Mouse (Mus musculus) liver, embryonic 11.5 days (tissue): ENCODE results near the gene Stau1. TPM values are rescaled to one million over a fixed set of nuclear protein-coding genes. Genes with fewer than 3 reads are reported as not detected.
"Not testable (repeated sequence)": the region's sequence is repeated elsewhere in the genome, so short reads cannot be mapped to it uniquely, and the experiment has no call there.

ENCODE experiments used
- ATAC-seq: fragments of 200-750 bp; cut with Nextera tagmentation; replicated peaks from 2 replicates; pipeline ENCODE4 v1.8.0; 2017; ENCODE audit warnings: moderate number of reproducible peaks, mild to moderate bottlenecking, moderate TSS enrichment, moderate library complexity; ENCODE audit not compliant: low FRiP score
- DNase-seq: peaks from one replicate; pipeline ENCODE4 v3.0.0-alpha.2; 2017; ENCODE audit warnings: low spot score
- H3K27ac ChIP-seq: fragments of 300-500 bp; sonication (generic); 2 replicates; pipeline ENCODE4 v1.5.1; 2014; ENCODE audit warnings: mild to moderate bottlenecking, low read depth, low read length, control low read depth
- H3K27me3 ChIP-seq: fragments of 300-500 bp; sonication (generic); replicated peaks from 2 replicates; pipeline ENCODE4 v1.6.1; 2014; ENCODE audit warnings: low read length, mixed read lengths; ENCODE audit not compliant: control insufficient read depth, insufficient read depth
- H3K36me3 ChIP-seq: fragments of 300-500 bp; sonication (generic); 2 replicates; pipeline ENCODE4 v1.6.1; 2014; ENCODE audit warnings: mild to moderate bottlenecking, low read length, moderate library complexity, mixed read lengths; ENCODE audit not compliant: control insufficient read depth, insufficient read depth
- H3K4me1 ChIP-seq: fragments of 300-500 bp; sonication (generic); replicated peaks from 2 replicates; pipeline ENCODE4 v1.6.1; 2014; ENCODE audit warnings: low read length, mixed read lengths; ENCODE audit not compliant: control insufficient read depth, insufficient read depth
- H3K4me2 ChIP-seq: fragments of 300-500 bp; sonication (generic); 2 replicates; pipeline ENCODE4 v1.6.1; 2014; ENCODE audit warnings: mild to moderate bottlenecking, control low read depth, moderate library complexity
- H3K4me3 ChIP-seq: fragments of 300-500 bp; sonication (generic); 2 replicates; pipeline ENCODE4 v1.5.1; 2014; ENCODE audit warnings: low read depth, low read length, control low read depth
- H3K9ac ChIP-seq: fragments of 300-500 bp; sonication (generic); 2 replicates; pipeline ENCODE4 v1.6.1; 2014; ENCODE audit warnings: low read depth, low read length, control low read depth
- H3K9me3 ChIP-seq: fragments of 300-500 bp; sonication (generic); 2 replicates; pipeline ENCODE4 v1.6.1; 2016; ENCODE audit warnings: low read length, inconsistent platforms, mixed read lengths; ENCODE audit not compliant: control insufficient read depth
- WGBS: fragments of 180-500 bp; shearing (Covaris S2); extraction: QIAGEN DNeasy Blood & Tissue Kit; methylation state at CpG from one replicate; pipeline ENCODE4 v1.1.7; 2014; 5-methylcytosine and 5-hydroxymethylcytosine counted together
- polyA plus RNA-seq: library from polyadenylated mRNA; unstranded; fragments of >200 nt; fragmentation: Nextera tagmentation; extraction: Ambion mirVana; gene quantifications from 2 replicates; pipeline ENCODE4 v1.2.1, GENCODE M21; 2014

Stau1 gene
- polyA plus RNA-seq, 1 experiment from 2014 or later = 59.5 TPM

DNA sequence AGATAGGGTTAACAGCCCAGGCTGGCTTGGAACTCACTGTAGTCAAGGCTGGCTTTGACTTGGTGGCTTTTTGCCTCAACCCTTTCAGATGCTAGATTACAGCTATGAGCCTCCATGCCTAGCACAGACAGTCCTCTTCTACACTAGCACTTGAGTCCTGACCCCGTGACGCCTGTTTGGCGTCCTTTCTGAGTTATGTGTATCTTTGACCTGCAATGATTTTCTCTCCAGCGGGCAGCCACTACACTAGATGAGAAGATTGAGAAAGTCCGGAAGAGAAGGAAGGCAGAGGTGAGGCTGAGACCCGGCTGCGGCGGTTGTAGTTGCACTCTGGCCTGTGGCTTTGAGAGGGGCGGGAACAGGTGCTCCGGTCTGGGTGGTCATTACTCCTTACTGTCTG lies 23.3 kb upstream of the Stau1 start:
- Histone ChIP-seq H3K4me1 (peaks cover 7% of the 10 kb centered on the region), H3K27me3 (no peaks in the 10 kb centered on the region), H3K36me3 (peaks cover 41% of the 10 kb centered on the region), H3K4me3 (no peak overlapping the region), H3K4me2 (no peak overlapping the region), H3K9me3 (no peaks in the 10 kb centered on the region), H3K9ac (no peak overlapping the region), H3K27ac (no peak overlapping the region)
- 94% methylated on average over 10 of the region's 10 CpGs for WGBS
- DNase-seq (no peak), ATAC-seq (no peak)

DNA sequence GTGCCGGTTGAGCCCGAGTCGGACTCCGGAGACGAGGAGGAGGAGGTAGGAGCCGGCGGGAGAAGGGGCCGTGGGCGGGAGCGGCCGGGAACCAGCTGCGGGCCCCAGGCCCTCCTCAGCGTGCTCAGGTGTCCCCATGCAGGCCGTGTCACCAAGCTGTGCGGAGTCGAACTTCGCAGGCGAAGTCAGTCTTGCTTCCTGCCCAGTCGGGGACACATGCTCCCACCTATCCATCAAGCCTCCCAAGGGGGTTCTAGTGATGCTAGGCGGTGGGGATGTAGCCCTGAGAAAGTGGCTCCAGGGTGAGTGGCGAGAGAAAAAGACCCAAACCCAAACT lies 19.3 kb upstream of the Stau1 start:
- Histone ChIP-seq H3K4me2 (peak overlapping the region; percentile 97), H3K9ac (peak overlapping the region; percentile 92), H3K27ac (peak overlapping the region; percentile 67), H3K9me3 (no peaks in the 10 kb centered on the region), H3K4me1 (peaks cover 7% of the 10 kb centered on the region), H3K4me3 (peak overlapping the region; percentile 98), H3K27me3 (no peaks in the 10 kb centered on the region), H3K36me3 (peaks cover 18% of the 10 kb centered on the region)
- peak; percentile 68 for ATAC-seq
- WGBS = under 1% methylated on average over 21 of the region's 21 CpGs
- no peak for DNase-seq

DNA sequence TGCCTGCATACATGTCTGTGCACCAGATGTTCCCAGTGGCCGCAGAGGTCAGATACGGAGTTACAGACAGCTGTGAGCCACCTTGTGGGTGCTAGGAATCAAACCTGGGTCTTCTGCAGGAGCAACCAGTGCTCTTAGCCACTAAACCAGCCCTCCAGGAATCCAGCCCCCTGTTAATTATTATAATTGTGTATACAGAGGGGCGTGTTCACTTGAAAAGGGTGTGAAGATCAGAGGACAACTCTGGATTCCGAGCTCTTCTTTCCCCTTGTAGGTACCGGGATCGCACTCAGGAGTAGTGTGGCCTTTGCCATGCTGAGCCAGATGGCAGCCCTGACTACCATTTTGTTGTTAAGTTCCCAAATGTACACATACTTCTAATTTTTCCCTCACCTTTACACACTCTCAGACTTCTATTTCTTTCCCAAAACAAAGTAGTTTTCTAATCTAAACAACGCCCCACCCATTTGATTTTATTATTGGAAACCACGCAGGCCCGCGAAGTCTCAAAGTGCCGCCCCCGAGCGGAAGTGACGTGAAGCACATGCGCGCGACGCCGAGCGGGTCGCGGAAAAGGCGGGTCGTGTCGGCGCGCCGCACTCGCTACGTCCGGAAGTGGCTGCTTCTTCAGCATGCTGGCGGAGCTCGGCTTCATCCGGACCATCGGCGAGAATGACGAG lies 18.7 kb upstream of the Stau1 start, which contains the start of gene Ddx27:
Gene Ddx27, plus strand, starts transcription at position 492 of the 680 bp plus-strand sequence.
- 3% methylated on average over 37 of the region's 37 CpGs for WGBS
- ATAC-seq (peak; percentile 87), DNase-seq (peak; percentile 94)
- Histone ChIP-seq H3K4me3 (peak within 1 kb of the TSS; percentile 98), H3K27ac (peak within 1 kb of the TSS; percentile 67), H3K9ac (peak within 1 kb of the TSS; percentile 92), H3K27me3 (no peaks in the 10 kb centered on the region), H3K4me1 (peaks cover 7% of the 10 kb centered on the region), H3K4me2 (peak within 1 kb of the TSS; percentile 97), H3K9me3 (no peaks in the 10 kb centered on the region), H3K36me3 (peaks cover 13% of the 10 kb centered on the region)

DNA sequence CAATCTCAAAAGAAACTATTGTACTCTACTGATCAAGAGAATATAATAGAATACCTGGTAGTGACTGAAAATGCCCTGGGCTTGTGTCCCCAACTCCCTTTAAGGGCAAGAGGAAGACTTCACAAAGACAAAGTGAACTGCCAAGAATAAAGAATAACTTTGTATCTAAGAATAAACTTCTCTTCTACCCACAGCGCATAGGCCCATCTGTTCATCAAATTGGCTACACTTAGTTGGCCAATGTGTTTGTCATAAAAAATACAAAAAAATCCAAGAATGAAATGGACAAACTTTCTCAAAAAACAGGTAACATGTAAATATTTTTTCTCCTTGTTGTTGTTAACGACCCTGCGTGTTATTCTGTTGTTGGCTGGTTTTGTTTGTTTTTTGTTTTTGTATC lies 14.4 kb upstream of the Stau1 start:
- ATAC-seq (no peak), DNase-seq (no peak)
- 86% methylated on average over 3 of the region's 3 CpGs for WGBS
- H3K9ac ChIP-seq = no peak overlapping the region
- 0 out of 2 replicates have a peak, but pooled peaks cover 2% of the 10 kb centered on the region for H3K4me1 ChIP-seq
- no peak overlapping the region for H3K4me3 ChIP-seq
- no peaks in the 10 kb centered on the region for H3K9me3 ChIP-seq
- H3K36me3 ChIP-seq = no peaks in the 10 kb centered on the region
- H3K27me3 ChIP-seq = no peaks in the 10 kb centered on the region
- no peak overlapping the region for H3K27ac ChIP-seq
- H3K4me2 ChIP-seq = no peak overlapping the region

DNA sequence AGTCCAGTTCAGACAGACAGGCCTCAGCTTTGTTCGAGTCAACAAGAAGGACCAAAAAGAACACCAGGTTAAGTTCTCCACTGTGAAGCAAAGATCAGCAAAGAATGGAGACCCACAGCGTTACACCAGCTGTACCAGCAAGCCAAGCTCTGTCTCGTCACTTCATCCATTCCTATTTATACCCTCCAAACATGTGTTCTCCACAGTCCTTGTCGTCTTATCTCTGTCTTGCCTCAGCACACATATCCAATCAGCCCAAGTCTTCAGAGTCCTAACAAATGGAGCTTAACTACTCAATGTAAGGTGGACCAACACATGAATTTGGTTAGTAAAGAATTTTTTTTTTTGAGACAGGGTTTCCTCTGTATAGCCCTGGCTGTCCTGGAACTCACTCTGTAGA lies 13.4 kb upstream of the Stau1 start:
- 53% methylated on average over 4 of the region's 4 CpGs for WGBS
- Histone ChIP-seq H3K36me3 (no peaks in the 10 kb centered on the region), H3K27ac (no peak overlapping the region), H3K9me3 (no peaks in the 10 kb centered on the region), H3K9ac (no peak overlapping the region), H3K4me2 (no peak overlapping the region), H3K4me1 (0 out of 2 replicates have a peak, but pooled peaks cover 2% of the 10 kb centered on the region), H3K4me3 (no peak overlapping the region), H3K27me3 (no peaks in the 10 kb centered on the region)
- peak; percentile 62; the same call in 1 of the 2 replicates for ATAC-seq
- no peak for DNase-seq

DNA sequence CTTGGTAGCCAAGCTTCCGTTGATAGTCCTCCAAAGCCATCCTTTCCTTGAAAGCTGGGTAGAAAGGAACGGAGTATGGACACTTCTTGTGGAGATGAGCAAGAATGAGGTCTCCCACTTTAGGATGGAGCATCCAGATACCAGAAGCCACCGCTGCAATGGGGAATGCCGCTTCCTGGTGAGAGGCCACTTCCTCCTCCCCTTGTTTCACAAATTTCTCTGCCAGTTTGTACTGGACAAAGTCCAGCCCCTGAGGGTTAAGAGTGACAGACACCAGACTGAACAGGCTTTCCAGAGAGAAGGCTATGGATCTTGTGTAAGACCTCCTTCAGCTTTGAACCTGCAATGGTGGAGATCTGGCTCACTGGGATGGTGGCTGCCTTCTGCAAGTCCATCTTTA lies 11.5 kb upstream of the Stau1 start:
- not testable (repeated sequence) for H3K9ac ChIP-seq, H3K4me2 ChIP-seq, H3K36me3 ChIP-seq, H3K27ac ChIP-seq, H3K27me3 ChIP-seq, H3K4me1 ChIP-seq, H3K9me3 ChIP-seq, ATAC-seq, H3K4me3 ChIP-seq, DNase-seq
- WGBS = 51% methylated on average over 4 of the region's 4 CpGs

DNA sequence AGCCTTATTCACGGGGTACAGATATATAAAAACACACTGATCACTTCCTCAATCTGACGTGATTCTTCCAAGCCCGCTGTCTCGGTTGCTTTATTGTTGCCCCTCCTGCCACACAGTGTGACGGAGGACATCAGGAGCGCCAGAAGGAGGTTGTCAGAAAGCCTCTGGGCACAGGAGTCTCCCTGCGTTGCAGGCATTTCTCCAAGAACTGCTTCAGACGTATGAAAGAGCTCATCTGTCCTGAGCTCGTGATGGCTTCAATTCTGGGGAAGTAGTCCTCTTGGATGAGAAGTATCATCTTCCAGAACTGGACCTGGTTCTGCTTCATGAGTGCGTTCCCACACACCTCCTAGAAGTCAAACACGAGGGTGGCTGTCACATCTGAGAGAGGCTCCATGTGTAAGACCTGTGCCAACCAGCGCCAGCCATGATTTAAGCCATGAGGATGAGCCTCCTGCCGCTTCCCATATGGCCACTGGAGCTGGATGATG lies 10.9 kb upstream of the Stau1 start:
- H3K36me3 ChIP-seq = no peaks in the 10 kb centered on the region
- no peaks in the 10 kb centered on the region for H3K27me3 ChIP-seq
- DNase-seq = no peak
- 0 out of 2 replicates have a peak, but pooled peaks cover 2% of the 10 kb centered on the region for H3K4me1 ChIP-seq
- 73% methylated on average over 13 of the region's 13 CpGs for WGBS
- H3K4me3 ChIP-seq = no peak overlapping the region
- no peak overlapping the region for H3K27ac ChIP-seq
- no peak for ATAC-seq
- H3K9ac ChIP-seq = no peak overlapping the region
- no peaks in the 10 kb centered on the region for H3K9me3 ChIP-seq
- no peak overlapping the region for H3K4me2 ChIP-seq

DNA sequence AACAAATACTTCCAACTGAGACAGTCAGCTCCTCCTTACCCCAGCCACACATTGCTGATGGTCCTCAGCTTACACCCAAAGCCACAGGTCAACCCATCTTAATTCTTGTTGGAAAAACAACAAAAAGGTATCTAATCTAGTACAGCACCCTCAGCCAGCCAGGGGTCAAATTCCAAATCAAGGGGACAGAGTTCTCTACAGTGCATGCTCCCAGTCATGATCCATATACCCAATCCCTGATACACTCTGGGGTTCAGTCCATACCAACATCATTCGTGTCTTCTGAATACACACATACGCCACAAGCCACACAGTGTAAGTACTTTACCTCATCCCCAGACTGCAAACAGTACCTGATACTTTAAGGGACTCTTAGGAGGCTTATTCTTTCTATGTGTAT lies 10.3 kb upstream of the Stau1 start:
- no peak overlapping the region for H3K9ac ChIP-seq
- WGBS = 87% methylated on average over 2 of the region's 2 CpGs
- no peak overlapping the region for H3K27ac ChIP-seq
- 0 out of 2 replicates have a peak, but pooled peaks cover 2% of the 10 kb centered on the region for H3K4me1 ChIP-seq
- H3K36me3 ChIP-seq = no peaks in the 10 kb centered on the region
- no peak overlapping the region for H3K4me2 ChIP-seq
- H3K27me3 ChIP-seq = no peaks in the 10 kb centered on the region
- no peak for DNase-seq
- H3K9me3 ChIP-seq = no peaks in the 10 kb centered on the region
- no peak overlapping the region for H3K4me3 ChIP-seq
- no peak for ATAC-seq
